Mouse (Mus musculus) erythroblast, embryonic 14.5 days (primary cell): Measurements from ENCODE around the gene Mag.

Source experiments
- GATA1 ChIP-seq: IDR thresholded peaks from 2 replicates; pipeline ENCODE4 v1.6.1; 2012; ENCODE audit warnings: low read length, inconsistent platforms, mixed read lengths
- TAL1 ChIP-seq: IDR thresholded peaks from 3 replicates; pipeline ENCODE4 v1.6.1; 2012; ENCODE audit warnings: low read length, inconsistent platforms, mixed read lengths

- TF ChIP-seq GATA1: no peak
- TF ChIP-seq TAL1: no peak
Measured at GRCm38 (mm10) chr7:30873083-30873482, 41.6 kb downstream of the Mag start.
